Mouse (Mus musculus) neutrophil, adult 5-6 weeks (primary cell): ENCODE data around the gene Nnat. TPM values are rescaled to one million over a fixed set of nuclear protein-coding genes. Genes with fewer than 3 reads are reported as not detected.

Experiments used
- ATAC-seq: fragments of 151-379, 151-347 bp; 2 replicates; pipeline ENCODE4 v1.8.0; 2017; ENCODE audit warnings: mild to moderate bottlenecking, moderate TSS enrichment; ENCODE audit not compliant: insufficient number of reproducible peaks, poor library complexity, low FRiP score, severe bottlenecking; ENCODE audit errors: extremely low read depth
- total RNA-seq: library from RNA; stranded (forward); fragments of 200-1000 nt; gene quantifications from 2 replicates; pipeline ENCODE4 v1.2.3, GENCODE M21; 2017

Gene Nnat
- total RNA-seq, 1 experiment from 2014 or later: not detected

DNA sequence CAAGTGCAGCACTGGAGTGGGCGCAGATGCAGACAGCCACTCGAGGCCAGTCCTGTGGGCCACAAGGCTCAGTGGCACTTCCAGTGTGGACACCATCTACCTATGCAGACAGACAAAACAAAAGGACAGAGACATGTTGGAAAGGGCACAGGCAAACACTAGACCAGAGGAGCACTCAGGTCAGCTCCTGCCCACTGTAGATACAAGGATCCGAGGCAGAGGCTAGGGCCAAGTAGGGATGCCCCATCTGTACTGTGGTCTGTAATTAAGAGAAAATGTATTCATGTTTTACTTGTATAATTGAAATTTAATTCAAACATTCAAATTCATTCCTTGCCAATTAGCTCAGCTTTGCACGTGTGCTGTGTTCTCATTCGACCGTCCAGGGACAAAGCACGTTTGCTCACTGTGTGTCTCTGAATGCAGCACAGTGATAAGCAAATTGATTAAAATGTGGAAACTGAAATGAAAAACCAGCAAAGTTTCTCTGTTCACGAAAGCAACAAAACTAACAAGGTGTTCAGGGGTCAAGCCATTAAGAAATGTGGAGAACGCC is 15.5 kb upstream of the Nnat start:
- no peak for ATAC-seq

DNA sequence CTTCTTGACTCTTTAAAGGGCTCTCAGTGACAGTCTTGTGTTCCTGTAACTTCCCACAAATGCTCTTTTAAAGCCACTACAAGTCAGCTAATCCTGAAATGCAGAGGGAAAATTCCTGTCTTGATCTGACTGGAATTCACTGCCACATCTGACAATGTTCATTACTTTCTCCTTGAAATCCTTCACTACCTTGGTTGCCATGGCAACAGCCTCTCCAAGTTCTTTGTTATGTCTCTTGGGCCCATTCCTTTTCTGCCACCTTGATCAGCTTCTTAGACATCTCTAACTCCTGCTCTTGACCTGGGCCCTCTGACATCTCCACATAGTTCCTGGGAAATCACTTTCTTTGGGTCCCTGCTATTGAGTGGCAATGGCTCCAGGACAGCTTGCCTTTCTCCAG is 13.2 kb upstream of the Nnat start:
- ATAC-seq: no peak

DNA sequence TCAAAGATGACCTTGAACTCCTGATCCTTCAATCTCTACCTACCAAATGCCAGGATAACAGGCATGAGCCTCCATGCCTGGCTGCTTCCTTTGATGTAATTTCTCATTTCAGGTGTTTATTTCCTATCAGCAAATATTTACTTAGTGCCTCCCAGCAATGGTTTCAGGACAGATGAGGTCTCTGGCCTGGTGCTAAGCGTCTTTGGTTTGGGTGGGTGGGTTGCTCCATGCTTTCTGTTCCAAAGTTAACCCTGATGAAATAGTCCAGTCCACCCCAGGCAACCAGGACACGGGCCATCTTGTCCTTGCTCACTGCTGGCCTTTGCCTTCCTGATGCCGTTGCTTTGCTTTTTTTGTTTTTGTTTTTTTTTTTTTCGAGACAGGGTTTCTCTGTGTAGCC is 9.6 kb upstream of the Nnat start:
- no peak for ATAC-seq

DNA sequence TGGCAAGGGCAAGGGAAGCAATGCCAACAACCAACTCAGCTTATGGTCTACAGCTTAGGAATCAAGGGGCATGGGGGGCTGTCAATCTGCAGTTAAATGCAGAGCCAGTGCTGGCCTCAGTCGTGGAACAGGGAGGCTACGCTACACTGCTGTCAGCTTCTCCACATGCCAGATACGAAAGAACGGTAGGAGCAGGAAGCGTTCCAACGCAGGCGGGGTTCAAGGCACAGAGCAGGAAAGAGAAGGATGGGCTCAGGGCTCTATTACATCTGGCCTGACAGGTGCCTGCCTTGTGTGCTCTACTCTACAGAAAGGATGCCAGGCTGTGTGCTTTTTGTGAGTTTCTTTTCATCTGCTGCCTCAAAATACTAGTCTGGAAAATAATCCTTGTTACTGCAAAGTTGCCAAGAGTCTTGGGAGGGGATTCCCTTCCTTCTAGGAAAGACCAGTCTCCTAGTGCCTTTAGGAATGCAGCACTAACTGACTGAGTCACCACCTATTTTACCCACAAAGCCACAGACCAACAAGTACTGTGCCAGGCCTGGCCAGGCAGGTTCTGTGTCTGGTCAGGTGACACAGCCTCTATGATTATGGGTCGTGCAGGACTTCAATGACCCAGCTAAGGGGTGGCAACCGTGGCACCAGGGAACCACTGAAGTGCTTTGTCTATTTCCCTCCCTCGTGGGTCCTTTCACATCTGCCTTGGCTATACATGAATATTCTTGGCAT is 7.6 kb upstream of the Nnat start:
- no peak for ATAC-seq

DNA sequence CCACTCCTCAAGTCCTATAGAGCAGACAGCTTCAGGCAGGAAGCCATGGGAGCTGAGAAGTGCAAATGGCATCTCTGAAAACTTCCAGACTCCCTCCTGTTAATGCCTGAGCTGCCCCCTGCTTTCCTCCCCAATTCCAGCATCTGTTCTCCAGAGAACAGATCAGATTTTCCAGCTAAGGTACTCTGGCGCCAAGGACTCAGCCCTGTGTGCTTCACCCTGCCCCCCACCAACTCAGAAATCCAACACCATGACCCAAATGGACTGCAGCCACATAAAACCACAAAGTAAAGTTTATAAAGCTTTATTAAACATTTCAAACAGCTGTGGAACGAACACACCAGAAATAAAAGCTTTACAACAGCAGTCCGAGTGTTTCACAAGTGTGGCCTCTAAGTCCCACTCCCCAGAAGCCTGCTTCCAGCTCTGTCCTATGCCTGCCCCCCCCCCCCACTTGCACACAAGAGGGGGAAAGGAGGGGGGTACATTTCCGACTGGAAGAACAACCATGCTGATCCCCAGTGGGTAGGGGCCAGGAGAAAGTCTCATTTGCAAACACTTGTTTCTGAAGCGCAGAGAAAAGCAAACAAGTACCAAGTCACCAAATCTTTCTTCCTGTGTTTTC is 3.7 kb upstream of the Nnat start:
- no peak for ATAC-seq

DNA sequence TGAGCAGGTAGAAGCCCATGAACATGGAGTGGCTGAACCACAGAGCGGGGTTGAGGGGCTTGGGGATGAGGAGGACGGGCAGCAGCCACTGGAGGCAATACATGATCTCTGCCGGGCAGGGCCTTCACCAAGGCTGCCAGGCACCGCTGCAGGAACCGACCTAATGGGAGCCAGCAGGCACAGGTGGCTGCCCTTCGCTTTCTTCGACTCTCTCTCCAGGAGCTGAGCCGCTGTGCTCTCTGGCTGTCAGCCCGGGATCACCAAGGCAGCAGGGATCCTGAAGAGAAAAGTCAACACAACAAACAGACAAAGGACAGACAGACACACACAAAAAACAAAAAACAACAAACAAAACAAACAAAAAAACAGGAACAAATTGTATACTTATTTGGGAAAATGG is 1.8 kb upstream of the Nnat start:
- ATAC-seq: no peak

DNA sequence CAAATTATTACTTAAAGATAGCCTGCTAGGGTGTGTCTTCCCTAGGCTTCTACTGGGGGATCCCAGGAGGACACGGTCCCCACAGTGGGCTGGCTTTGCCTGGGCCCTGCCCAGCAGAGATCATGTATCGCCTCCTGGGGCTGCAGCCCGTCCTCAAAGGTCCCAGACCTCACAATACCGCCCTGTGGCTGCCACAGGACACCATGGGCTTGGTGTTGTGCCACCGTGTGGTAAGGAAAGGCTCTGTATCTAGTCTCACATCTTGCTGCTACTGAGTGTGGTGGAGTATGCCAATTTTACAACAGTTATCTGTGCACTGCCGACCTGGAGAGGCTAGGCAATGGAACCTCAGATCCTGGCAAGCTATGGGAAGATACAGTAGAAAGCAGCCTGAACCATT is 1.4 kb upstream of the Nnat start:
- ATAC-seq: no peak

DNA sequence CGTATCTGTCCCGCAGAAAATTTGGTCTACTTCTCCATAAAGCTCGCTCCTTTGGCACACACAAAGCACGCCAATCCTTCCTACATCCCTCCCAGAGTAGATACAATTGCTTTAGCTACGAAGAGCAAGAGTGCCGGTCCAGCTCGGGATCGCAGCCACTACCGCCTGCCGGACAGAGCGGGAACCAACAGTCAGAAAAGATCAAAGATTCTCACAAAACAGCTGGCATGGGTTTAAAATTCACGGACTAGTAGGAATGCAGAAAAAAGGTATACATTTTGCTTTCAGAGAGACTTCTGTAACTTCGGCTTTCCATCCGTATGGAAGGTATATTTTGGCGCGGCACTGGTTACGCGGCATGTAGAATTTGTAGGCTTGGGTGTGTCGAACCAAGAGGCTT is 438 bp upstream of the Nnat start:
- no peak for ATAC-seq

DNA sequence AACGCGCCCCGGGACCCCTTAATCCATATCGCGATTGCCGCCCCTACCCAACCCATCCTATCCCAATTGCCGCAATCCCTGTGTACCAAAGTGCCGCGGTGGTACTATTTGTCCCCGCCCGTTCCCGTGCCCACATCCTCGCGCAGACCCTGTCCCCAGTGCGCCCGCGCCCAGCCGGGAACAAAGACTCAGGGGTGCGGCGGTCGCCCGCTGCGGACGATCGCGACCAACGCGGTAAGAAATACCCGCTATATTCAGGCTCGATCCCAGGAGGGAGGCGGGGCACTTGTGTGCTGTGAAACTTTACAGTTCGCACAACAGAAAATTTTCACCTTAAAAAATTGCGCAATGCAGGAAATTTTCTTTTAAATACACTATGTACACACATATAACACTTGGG is 424 bp downstream of the Nnat start:
- no peak for ATAC-seq

DNA sequence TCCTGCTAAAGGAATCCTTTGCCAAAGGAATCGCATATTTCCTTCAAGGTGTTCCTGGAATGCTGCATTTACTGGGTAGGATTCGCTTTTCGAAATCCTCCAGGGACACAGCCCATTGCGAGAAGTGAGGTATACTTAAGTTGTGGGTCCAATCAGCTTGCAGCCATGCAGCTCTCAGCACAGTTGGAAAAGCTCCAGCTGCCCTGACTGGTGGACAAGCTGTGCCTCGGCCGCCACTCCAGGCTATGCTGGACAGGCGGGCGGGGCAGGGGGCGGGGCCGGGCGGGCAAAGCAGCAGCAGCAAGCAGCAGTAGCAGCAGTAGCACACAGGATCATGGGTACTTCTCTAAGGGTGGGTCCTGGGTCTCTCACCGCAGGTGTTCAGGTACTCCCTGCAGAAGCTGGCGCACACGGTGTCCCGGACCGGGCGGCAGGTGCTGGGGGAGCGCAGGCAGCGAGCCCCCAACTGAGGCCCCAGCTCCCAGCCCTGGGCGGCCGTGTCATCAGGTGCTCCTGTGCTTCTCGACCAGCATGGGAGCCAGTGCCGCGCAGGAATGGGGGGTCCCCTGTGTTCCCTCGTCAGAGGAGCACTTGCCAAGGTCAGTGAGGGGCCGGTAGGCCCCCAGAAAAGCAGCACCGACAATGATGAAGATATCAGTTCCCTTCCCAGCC is 1.4 kb downstream of the Nnat start:
- no peak for ATAC-seq

DNA sequence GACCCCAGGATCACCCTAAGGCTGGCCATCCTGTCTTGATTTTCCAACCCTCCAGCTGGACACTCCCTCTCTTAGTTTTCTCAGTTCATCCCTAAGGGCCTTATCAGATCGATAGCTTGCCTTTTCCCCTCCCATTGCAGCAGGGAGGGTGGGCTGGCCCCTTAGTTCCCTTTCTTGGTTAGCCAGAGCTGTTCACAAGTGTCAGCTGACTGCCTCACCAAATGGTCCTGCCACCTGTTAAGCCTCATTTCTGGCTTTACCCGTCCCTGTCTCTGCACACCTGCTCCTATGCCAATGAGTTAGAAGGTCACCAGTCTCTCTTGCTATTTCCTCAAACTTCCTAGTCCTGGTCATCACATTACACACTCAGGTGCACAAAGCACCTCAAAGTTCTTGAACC is 3.2 kb downstream of the Nnat start:
- no peak for ATAC-seq

DNA sequence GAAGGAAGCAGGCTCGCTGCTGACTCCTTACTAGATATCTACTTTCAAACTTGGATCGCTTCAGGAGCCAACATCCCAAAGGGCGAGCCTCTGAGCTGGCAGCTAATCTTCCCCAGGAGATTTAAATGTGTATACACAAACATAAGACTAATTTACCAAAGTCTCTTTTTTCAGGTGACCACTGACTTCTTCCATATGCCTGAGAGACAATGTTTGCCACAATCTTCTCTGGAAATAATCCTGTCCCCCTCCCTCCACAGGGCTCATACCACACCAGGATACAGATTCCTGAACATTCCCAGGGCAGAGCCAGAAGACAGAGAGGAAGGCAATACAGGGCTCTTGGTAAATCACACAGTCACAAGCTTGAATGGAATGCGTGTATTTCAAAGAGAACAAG is 4.8 kb downstream of the Nnat start:
- ATAC-seq: no peak

DNA sequence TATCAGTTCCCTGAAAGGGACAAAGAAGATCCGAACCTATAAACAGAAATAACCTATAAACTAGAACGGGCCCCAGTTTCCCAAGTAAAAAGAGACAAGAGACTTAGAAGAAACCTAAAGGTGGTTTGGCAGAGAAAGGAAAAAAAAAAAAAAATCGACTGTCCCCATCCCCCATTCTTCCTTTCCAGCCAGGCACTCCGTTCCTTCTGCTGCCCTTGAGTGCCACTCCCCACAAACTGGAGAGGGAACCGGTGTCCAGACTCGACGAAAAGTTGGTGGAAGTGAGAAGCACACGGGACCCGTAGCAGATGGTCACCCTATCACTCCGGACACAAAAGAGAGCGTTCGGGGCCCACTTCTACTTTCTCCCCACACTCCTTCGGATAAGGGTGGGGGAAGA is 5.6 kb downstream of the Nnat start:
- ATAC-seq: no peak

DNA sequence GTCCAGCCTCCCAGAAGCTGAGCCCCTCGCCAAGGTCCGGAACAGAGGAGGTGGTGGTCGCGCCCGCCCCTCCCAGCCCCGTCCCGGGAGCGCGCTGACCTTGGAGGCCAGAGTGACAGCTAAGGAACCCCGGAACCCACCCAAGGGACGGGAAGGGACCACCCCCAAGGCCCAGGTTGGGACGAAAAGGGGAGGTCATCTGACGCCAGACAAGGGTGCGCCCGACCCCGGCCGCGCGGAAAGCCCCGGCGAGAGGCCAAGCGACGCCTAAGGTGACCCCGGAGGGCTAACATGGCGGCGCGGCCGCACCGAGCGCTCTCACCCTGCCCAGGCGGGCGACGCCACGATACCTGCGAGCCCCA is 6.0 kb downstream of the Nnat start:
- no peak for ATAC-seq

DNA sequence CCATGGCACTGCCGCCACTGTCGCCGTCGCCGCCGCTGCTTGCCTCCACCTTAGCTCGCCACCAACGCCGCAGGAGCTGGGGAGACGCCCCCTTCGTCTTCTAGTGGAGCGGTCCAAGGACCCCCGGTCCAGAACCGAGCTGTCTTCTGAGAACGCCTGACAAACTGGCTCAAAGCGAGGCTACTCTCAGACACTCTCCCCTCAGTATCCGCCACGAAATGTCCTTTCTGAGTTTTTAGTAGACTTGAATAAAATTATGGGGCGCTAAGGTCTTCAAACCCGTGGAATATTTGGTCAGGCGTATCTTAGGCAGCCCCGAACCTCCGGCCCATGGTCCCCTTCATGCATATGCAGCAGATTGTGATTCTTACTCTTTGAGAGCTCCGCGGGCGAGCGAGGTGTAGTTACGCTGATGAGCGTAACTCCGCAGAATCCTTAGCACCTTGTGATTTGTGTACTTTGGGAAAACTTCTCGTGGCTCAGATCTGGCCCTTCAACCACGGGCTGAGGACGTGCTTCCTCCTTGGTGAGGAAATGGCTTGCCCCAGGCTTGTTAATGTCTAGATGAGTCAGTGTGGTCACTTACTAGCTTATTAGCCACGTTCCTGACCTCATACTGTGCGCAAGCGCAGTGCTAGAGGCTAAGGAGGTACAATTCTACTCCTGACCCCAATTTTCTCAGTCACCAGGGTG is 6.5 kb downstream of the Nnat start:
- peak; percentile 74 for ATAC-seq

DNA sequence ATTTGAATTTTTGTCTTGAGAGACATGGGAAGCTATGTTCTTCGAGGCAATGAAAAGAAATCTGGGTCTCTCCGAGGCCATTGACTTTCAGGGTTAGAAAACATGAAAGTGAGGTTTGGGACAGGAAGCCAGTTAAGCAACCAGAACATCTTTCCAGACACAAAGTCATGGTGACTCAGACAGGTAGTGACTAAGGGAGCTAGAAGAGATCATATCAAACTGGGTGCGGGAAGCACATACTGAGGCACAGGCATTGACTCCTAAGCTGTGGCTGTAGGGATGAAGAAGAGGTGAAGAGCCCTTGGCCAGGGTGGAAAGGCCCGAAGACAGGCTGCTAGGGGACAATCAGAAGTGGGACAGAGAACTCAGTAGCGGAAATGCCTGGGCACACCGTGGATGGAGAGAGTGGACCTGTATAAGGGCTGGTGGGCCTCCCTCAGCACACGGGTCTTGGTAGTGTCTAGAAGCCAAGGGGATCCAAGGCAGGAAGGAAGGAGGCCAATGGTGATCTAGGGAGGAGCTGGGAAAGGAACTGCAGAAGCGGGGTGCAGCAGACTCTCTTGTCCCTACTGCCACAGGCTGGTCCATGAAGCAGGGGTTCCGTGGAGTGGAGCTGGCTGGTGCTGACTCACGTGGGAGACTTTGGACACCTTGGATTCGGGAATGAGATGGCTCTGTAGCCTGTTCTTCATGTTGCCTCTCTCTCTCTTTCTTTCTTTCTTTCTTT is 7.5 kb downstream of the Nnat start:
- peak; percentile 45 for ATAC-seq

DNA sequence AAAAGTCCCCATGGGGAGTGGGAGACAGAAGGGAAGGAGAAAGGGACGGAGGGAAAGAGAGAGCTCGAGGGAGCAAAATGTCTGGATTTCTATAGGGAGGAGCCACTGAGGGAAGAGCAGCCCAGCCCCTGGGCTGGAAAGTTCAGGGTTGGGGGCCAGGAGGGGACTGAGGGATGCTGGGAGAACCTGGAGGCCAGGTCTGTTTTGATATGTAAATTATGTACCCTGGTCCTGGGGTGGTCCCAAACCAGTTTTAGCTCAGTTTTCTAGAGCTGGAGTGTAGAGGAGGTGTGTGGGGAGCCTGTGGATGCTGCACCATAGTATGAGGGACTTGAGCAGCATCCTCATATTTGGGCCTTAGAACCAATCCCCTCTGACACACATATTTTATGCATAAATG is 9.0 kb downstream of the Nnat start:
- ATAC-seq: no peak

DNA sequence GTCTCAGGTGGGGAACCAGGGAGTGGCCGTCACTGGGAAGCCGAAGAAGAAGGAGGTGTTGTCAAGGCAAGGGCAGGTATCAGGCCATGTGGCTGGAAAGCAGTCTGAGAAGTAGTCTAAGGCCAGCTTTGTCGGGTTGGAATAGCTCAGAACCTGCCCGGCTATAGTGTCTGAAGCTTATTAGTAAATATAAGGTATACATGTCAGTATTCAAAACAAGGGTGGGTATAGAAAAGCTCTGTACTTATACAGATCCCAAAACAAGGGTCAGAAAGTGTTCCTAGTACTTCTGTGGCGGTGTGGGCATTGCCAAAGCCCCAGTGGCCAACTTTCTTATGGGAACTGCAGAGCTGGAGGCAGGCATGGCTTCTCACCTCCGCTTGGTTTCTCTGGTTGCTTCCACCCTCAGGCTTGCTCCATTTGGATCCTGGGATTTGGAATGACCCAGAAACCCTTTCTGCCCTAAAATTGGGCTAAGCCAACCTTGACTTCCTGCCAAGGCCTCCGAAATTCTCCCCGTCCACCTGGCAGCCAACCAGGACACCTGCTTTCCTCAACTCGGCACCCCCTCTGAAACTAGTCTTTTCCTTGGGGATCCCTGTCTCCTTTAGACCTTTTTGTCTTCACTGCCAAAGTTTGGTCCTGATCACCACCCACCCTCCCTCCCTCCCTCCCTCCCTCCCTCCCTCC is 10.1 kb downstream of the Nnat start:
- no peak for ATAC-seq
